Mouse (Mus musculus): ENCODE results near the gene Olfr263. TPM values are rescaled to one million over a fixed set of nuclear protein-coding genes. Genes with fewer than 3 reads are reported as not detected.

Gene Olfr263
- polyA plus RNA-seq, 1 experiment from 2014 or later: not detected

DNA sequence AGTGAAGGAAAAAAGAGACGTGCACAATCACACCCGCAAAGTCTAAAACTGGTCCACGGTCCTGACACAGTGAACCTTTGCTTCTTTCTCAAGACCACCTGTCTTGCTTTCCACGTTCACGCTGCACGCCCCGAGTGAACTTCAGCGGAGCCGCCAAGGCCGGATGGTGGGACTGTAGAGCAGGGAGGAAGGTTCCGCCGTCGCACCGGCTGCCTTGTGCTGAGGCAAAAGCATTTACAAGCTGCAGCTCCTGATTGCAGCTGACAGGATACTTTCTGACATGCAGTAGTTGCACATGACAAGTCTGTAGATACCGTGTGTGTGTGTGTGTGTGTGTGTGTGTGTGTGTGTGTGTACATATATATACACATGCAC lies 41.7 kb downstream of the Olfr263 start:
- no peaks in the 10 kb centered on the region for H3K27me3 ChIP-seq
- peak overlapping the region; percentile 98 for H3K4me2 ChIP-seq
- ATAC-seq (ENCODE audit: low FRiP score, low read depth): peak; percentile 4; the same call in 1 of the 2 replicates
- no peak overlapping the region for H3K27ac ChIP-seq (replicated peaks)
- no peaks in the 10 kb centered on the region for H3K36me3 ChIP-seq
- 11% methylated on average over 15 of the region's 15 CpGs for WGBS
- H3K9me3 ChIP-seq: no peaks in the 10 kb centered on the region
- H3K9ac ChIP-seq: peak overlapping the region; percentile 41
- H3K4me3 ChIP-seq: peak overlapping the region; percentile 64
- peaks cover 20% of the 10 kb centered on the region for H3K4me1 ChIP-seq (replicated peaks)

DNA sequence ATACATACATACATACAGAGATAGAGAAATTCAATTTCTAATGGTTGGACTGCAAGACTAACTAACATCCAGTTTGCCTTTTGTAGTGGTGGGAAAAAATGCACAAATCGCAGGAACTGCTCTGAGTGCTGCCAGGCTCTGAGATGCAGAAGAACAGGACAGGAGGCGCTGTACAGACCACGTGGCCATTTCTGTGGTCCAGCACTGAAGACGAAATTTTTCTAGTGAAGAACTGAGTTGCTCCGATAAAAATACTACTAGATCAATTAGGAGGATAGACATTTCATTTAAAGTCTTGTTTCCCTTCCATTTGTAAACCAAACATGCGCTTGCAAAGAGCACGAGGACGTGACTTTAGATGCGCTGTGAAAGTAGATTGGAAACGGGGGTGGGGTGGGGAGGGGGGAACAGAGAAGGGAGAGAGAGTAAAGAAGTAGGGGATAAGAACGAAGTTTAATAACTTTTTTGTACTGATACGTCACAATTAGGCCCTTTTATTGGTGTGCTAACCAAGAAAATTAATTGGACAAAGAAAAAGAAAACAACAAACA lies 42.2 kb downstream of the Olfr263 start:
- Histone ChIP-seq H3K4me3 (peak overlapping the region; percentile 64), H3K27ac (replicated peaks) (0 out of 2 replicates have a peak overlapping the region, but pooled peaks have one; percentile 11), H3K4me1 (replicated peaks) (peaks cover 14% of the 10 kb centered on the region), H3K4me2 (peak overlapping the region; percentile 98), H3K9me3 (no peaks in the 10 kb centered on the region), H3K27me3 (no peaks in the 10 kb centered on the region), H3K36me3 (no peaks in the 10 kb centered on the region), H3K9ac (no peak overlapping the region; the same call in 1 of the 2 replicates)
- 0% methylated on average over 12 of the region's 12 CpGs for WGBS
- peak; percentile 24; the same call in 1 of the 2 replicates for ATAC-seq (ENCODE audit: low FRiP score, low read depth)

DNA sequence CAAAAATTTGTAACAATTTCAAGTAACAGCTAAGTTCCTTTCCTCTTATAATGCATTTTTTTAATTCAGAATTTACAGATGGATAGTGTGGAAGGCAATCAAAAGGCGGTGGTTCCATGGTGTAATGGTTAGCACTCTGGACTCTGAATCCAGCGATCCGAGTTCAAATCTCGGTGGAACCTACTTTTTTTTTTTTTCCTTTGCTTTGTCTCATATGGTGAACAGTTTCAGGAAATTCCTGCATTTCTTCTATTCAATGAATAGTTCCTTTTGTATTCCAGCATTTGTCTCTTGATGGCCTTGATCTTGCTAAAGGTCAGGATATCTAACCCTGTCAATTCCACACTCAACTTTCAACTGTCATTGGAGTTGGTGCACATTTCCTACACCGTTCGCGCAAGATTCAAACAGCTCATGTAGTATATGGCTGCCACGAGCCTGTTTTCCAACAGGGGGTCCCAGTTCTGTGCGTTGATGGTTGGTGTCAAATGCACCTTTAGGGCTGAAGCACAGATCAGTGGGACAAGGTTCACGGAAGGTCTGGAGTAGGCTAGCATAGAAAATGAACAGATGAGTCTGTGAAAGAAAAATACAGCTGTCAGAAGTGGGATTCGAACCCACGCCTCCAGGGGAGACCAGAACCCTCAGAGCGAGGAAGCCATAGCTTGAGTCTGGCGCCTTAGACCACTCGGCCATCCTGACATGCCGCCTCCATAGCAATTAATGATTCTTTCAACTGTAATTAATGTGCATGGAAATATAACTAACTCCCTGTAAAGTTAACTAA lies 43.0 kb downstream of the Olfr263 start:
- Histone ChIP-seq H3K36me3 (no peaks in the 10 kb centered on the region), H3K4me2 (peak overlapping the region; percentile 98), H3K4me1 (replicated peaks) (peaks cover 13% of the 10 kb centered on the region), H3K4me3 (peak overlapping the region; percentile 64), H3K9ac (0 out of 2 replicates have a peak overlapping the region, but pooled peaks have one; percentile 28), H3K9me3 (no peaks in the 10 kb centered on the region), H3K27ac (replicated peaks) (peak overlapping the region; percentile 49; the same call in 1 of the 2 replicates), H3K27me3 (no peaks in the 10 kb centered on the region)
- peak; percentile 63 for ATAC-seq (ENCODE audit: low FRiP score, low read depth)
- WGBS: under 1% methylated on average over 16 of the region's 16 CpGs

DNA sequence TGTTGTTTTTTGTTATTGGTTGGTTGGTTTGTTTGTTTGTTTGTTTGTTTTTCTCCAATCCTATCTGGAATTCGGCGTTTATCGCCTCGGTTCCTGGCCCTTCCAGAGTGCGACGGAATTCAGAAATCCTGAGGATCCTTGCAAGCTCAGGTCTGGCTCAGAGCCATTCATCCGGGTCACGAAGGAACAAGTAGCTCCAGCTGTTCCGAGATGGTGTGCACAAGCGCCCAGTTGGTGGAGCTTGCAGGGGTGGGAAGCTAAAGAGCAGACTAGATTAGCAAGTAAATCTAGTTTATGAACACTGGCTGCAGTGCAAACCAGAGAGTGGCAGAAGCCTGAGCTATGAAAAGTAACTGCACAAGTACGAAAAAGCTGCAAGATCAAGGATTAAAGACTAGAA lies 43.6 kb downstream of the Olfr263 start:
- WGBS: under 1% methylated on average over 11 of the region's 11 CpGs
- Histone ChIP-seq H3K9me3 (no peaks in the 10 kb centered on the region), H3K27me3 (no peaks in the 10 kb centered on the region), H3K36me3 (no peaks in the 10 kb centered on the region), H3K4me1 (replicated peaks) (peaks cover 13% of the 10 kb centered on the region), H3K4me2 (peak overlapping the region; percentile 98), H3K4me3 (peak overlapping the region; percentile 64), H3K27ac (replicated peaks) (0 out of 2 replicates have a peak overlapping the region, but pooled peaks have one; percentile 16), H3K9ac (peak overlapping the region; percentile 18; the same call in 1 of the 2 replicates)
- ATAC-seq (ENCODE audit: low FRiP score, low read depth): no peak

DNA sequence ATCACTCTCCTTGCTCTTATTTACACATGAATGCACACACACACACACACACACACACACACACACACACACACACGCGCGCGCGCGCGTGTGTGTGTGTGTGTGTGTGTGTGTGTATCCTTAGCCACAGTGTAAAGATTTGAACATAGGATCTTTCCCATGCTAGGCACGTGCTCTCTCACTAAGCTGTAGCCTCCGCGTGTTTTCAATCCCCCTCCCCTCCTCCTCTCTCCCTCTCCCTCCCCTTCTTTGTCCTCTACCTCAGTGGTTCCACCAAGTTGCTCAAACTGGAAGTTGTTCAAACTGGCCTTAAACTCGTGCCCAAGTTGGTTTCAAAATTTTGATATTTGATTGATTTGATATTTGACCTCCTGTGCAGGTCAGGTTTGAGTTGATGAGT lies 47.3 kb downstream of the Olfr263 start:
- Histone ChIP-seq H3K27ac (replicated peaks) (no peak overlapping the region), H3K27me3 (no peaks in the 10 kb centered on the region), H3K9me3 (no peaks in the 10 kb centered on the region), H3K4me1 (replicated peaks) (peaks cover 23% of the 10 kb centered on the region), H3K4me2 (no peak overlapping the region), H3K9ac (no peak overlapping the region), H3K4me3 (no peak overlapping the region), H3K36me3 (no peaks in the 10 kb centered on the region)
- ATAC-seq (ENCODE audit: low FRiP score, low read depth): no peak
- 67% methylated on average over 11 of the region's 11 CpGs for WGBS

DNA sequence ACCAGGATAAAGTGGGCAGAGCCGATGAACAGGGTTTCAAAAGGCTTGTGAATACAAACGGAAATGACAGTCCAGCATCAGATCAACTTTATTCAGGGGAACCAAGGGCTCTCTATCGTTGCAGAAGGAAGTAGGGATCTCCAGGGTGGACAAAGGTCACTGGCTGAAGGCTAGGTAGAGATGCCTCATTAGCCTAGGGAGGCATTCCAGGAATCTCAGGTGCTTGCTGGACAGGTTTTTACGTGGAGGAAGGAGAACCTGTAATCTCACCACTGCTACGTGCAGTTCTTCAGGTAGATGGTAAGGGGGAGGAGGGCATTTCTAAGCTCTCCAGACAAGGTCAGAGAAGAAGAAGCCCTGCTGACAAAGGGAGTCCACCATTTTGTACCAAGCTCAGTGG lies 48.2 kb downstream of the Olfr263 start:
- H3K27me3 ChIP-seq: no peaks in the 10 kb centered on the region
- H3K4me1 ChIP-seq (replicated peaks): peaks cover 32% of the 10 kb centered on the region
- no peak overlapping the region for H3K4me2 ChIP-seq
- WGBS: 74% methylated on average over 5 of the region's 5 CpGs
- no peak overlapping the region for H3K27ac ChIP-seq (replicated peaks)
- H3K9me3 ChIP-seq: no peaks in the 10 kb centered on the region
- no peak overlapping the region for H3K4me3 ChIP-seq
- ATAC-seq (ENCODE audit: low FRiP score, low read depth): no peak
- peaks cover 4% of the 10 kb centered on the region; the same call in 1 of the 2 replicates for H3K36me3 ChIP-seq
- no peak overlapping the region for H3K9ac ChIP-seq

DNA sequence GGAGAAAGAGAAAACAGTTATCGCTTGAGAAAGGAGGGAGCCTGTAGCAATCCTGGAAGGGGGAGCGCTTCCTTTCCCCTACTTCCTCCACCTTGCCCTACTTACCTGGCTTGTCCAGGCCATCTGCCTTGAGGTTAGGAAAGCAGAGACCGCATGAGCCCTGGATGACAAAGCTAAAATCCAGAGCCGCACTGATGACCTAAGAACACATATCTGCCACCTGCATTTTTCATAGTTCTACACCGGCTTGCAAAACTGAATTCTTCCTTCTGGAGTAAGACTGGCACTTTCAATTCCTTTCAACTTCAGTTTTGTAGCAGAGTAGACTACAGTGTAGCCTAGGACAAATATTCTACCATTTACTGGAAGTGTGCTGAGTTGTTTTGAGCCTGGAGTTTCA lies 48.9 kb downstream of the Olfr263 start:
- Histone ChIP-seq H3K4me1 (replicated peaks) (peaks cover 34% of the 10 kb centered on the region), H3K27ac (replicated peaks) (no peak overlapping the region), H3K27me3 (no peaks in the 10 kb centered on the region), H3K9ac (no peak overlapping the region), H3K4me3 (no peak overlapping the region), H3K36me3 (peaks cover 5% of the 10 kb centered on the region; the same call in 1 of the 2 replicates), H3K9me3 (no peaks in the 10 kb centered on the region), H3K4me2 (no peak overlapping the region)
- 91% methylated on average over 5 of the region's 5 CpGs for WGBS
- ATAC-seq (ENCODE audit: low FRiP score, low read depth): no peak

DNA sequence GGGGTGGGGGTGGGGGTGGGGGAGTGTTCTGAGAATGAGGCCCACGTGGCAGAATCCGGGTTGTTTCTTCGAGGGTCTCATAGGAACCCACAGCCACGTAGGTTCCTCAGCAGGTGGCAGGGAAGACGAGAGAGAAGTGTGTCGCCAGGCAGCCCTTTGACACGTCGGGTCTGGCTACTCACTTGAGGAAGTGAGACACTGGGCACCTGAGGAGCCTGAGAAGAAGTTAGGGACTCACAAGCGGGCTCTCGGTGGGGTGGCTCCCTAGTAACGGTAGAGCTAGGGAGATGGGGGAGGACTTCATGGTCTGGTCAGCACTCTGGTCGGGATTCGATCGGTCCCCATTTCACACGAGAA lies 49.9 kb downstream of the Olfr263 start, which contains the start of gene Trim27:
Trim27 (plus strand) TSS at position 79 of the 357 bp plus-strand sequence.
- H3K4me1 ChIP-seq (replicated peaks): peaks cover 32% of the 10 kb centered on the region
- peak within 1 kb of the TSS; percentile 89 for H3K4me2 ChIP-seq
- ATAC-seq (ENCODE audit: low FRiP score, low read depth): peak; percentile 28
- no peaks in the 10 kb centered on the region for H3K9me3 ChIP-seq
- H3K4me3 ChIP-seq: peak within 1 kb of the TSS; percentile 93
- H3K27me3 ChIP-seq: no peaks in the 10 kb centered on the region
- H3K9ac ChIP-seq: peak within 1 kb of the TSS; percentile 84
- 0% methylated on average over 15 of the region's 15 CpGs for WGBS
- peaks cover 14% of the 10 kb centered on the region for H3K36me3 ChIP-seq
- H3K27ac ChIP-seq (replicated peaks): peak within 1 kb of the TSS; percentile 97

DNA sequence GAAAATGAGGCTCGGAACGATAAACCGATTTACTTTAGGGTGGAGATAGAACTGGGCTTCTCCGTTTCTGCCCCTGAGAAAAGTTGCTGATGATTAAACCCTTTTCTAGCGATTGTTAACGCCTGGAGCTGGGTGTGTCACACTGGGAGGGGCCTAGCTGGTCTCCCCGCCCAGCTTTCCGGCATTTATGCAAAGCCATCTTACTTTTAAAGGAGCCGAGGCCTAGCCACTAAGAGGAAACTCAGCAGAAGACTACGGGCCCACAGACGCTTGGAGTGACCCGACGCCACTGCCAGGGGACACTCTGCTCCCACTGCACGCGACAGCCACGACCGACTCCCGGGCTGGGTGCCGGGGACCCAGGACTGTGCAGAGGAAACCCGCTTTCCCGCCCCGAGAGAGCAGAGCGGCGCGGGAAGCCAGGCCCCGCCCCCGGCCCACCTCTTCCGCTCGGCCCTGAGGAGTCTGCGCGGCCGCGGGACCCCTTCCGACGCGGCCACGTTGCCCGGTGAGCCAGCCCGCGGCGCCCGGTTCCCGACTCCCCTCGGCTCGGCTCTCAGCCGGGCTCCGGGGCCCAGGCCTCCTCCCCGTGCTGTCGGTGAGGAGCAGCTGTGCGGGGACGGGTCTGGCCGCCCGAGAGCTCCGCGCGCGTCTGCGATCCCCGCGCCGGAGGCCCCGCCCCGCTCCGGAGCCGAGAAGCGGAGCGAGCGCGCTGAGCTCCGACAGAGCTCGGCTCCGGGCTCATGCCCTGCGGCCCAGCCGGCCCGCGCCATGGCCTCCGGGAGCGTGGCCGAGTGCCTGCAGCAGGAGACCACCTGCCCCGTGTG lies 50.5 kb downstream of the Olfr263 start:
- under 1% methylated on average over 76 of the region's 80 CpGs for WGBS
- Histone ChIP-seq H3K27me3 (no peaks in the 10 kb centered on the region), H3K9ac (peak overlapping the region; percentile 84), H3K4me2 (peak overlapping the region; percentile 89), H3K36me3 (peaks cover 17% of the 10 kb centered on the region), H3K27ac (replicated peaks) (peak overlapping the region; percentile 97), H3K9me3 (no peaks in the 10 kb centered on the region), H3K4me1 (replicated peaks) (peaks cover 32% of the 10 kb centered on the region), H3K4me3 (peak overlapping the region; percentile 93)
- ATAC-seq (ENCODE audit: low FRiP score, low read depth): peak; percentile 96

DNA sequence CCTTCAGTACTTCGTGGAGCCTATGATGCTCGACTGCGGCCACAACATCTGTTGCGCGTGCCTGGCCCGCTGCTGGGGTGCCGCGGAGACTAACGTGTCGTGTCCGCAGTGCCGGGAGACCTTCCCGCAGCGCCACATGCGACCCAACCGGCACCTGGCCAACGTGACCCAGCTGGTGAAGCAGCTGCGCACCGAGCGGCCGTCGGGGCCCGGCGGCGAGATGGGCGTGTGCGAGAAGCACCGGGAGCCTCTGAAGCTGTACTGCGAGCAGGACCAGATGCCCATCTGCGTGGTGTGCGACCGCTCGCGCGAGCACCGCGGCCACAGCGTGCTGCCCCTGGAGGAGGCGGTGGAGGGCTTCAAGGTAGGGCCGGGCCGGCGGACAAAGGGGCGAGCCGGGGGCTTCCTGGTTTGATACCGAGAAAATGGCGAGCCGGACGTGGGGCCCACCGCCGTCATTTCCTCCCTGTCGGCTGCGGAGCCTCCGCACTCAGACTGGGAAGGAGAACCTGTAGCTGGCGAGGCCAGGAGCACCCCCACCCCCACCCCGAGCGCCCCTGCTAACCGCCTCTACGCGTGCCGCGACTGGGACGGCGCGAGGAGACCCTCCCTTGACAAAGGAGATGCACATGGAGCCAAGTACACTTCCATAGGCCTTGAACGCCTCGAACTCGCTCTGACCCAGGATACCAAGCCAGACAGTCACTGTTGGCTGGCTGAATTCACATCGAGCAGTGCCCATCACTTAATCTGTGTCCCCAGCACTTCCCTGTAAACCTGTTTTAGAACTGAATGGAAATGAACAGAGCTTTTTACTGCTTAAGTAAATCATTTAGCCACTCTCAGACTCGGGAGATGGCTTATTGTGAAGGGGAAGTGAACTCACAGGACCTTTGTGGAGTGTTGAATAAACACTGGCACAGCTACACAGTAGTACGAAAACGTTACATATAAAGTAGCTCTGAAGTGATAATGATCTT lies 51.4 kb downstream of the Olfr263 start:
- Histone ChIP-seq H3K4me3 (peak overlapping the region; percentile 93), H3K36me3 (peaks cover 19% of the 10 kb centered on the region), H3K4me2 (peak overlapping the region; percentile 89), H3K9me3 (no peaks in the 10 kb centered on the region), H3K9ac (peak overlapping the region; percentile 84), H3K27ac (replicated peaks) (peak overlapping the region; percentile 97), H3K27me3 (no peaks in the 10 kb centered on the region), H3K4me1 (replicated peaks) (peaks cover 32% of the 10 kb centered on the region)
- under 1% methylated on average over 67 of the region's 71 CpGs for WGBS
- ATAC-seq (ENCODE audit: low FRiP score, low read depth): peak; percentile 50

DNA sequence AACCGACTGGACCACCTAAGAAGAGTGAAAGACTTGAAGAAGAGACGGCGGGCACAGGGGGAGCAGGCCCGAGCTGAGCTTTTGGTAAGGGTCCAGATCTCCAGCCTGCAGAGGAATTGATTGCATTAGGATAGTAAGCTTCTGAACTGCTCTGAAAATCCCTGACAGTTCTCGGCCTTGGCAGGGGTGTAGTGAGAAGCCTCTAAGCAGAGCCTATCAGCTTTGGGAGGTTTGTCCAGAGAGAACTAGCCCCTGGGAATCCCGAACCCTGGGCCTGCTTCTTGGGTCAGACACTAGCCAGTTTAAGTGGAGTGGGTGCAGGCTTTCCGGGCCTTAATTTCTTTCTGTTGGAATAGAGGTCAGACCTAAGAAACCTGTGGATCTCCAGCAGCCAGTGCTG lies 52.6 kb downstream of the Olfr263 start:
- Histone ChIP-seq H3K27ac (replicated peaks) (no peak overlapping the region), H3K9ac (peak overlapping the region; percentile 84; the same call in 1 of the 2 replicates), H3K4me2 (peak overlapping the region; percentile 89), H3K4me3 (peak overlapping the region; percentile 93), H3K36me3 (peaks cover 30% of the 10 kb centered on the region), H3K27me3 (no peaks in the 10 kb centered on the region), H3K9me3 (no peaks in the 10 kb centered on the region), H3K4me1 (replicated peaks) (peaks cover 32% of the 10 kb centered on the region)
- ATAC-seq (ENCODE audit: low FRiP score, low read depth): no peak
- 73% methylated on average over 7 of the region's 7 CpGs for WGBS
